Mouse (Mus musculus) urinary bladder, postnatal 36 days (tissue): ENCODE measurements around the gene Morc3.
"Not testable (repeated sequence)": the region's sequence is repeated elsewhere in the genome, so short reads cannot be mapped to it uniquely, and the experiment has no call there.

ENCODE experiments used
- DNase-seq, 2 experiments: peaks; one replicate each; pipeline ENCODE4 v3.0.0; 2022; ENCODE audit warnings: low spot score in 2 of 2, mixed read lengths in 1 of 2

Morc3 gene

DNA sequence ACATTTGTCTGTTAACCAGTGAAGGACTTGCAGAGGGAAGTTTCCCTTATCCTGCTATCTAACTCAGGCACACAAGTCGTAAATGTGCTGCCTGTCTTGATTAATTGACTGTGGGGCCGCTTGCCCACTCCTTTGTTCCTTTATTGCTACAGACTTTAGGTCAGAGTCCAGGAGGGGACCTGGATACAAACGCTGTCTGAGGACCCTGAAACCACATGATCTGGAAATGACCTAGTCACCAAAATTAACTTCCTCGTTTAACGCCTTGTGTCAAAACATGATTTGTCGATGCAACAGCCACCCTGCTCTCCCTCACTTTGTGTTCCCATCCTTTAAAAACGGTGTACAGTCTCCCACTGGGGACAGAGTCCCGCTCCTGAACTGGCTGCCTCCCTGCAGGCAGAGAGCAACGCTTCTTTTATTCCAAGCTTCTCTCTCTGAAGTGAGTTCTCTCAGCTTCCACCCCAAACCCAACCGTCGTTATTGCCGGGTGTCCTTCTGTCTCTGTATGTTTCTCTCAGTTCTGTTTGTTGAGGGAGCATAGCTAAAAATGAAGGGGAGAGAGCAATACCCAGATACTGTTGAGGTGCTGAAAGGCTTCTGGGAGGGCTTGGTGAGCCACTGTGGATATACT is 13.1 kb upstream of the Morc3 start:
- no peak for DNase-seq

DNA sequence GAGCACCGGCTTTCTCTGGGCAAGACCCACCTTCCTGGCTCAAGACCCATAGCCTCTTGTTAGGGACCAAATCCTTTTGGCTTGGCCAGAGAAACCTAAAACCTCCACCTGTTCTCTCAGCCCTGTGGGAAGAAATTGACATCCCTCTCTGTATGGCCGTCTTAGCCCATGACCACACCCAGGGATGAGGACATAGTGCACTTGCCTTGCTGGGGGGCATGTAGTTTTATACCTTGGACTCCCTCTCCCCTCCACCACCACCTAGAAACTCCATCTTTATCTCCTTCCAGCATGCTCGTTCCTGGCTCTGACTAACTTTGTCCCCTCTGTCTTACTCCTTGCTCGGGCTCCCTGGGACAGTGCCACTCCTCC is 12.6 kb upstream of the Morc3 start:
- no peak for DNase-seq

DNA sequence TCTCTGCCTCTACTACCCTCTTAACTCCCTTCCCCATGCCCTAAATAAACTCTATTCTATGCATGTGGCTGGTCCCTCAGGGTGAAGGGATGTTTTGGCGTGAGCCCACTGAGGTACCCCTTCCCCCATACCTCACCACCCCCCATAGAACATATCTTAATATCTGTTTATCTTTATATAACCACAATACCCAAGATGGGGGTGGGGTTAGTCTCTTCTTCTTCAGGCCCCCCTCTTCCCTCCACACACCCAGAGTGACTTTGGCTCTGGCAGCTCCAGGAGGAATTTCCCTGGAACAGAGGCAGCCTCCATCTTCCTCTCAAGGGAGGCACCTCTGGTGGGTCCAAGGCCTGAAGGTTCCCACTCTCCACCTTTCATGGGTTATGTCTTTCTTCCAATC is 11.9 kb upstream of the Morc3 start:
- no peak for DNase-seq

DNA sequence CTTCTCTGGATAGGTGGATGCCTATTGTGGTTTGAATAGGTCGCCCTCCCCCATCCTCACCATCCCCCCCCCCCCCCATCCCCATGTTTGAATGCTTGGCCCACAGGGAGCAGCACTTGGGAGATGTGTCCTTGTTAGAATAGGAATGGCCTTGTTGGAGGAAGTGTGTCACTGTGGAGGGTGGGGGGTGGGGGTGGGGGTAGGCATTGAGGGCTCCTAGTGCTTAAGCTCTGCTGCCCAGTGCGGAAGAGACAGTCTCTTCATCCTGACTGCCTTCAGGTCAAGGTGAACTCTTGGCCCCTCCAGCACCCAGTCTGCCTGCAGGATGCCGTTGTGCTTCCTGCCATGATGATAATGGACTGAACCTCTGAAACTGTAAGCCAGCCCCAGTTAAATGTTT is 10.2 kb upstream of the Morc3 start:
- no peak for DNase-seq

DNA sequence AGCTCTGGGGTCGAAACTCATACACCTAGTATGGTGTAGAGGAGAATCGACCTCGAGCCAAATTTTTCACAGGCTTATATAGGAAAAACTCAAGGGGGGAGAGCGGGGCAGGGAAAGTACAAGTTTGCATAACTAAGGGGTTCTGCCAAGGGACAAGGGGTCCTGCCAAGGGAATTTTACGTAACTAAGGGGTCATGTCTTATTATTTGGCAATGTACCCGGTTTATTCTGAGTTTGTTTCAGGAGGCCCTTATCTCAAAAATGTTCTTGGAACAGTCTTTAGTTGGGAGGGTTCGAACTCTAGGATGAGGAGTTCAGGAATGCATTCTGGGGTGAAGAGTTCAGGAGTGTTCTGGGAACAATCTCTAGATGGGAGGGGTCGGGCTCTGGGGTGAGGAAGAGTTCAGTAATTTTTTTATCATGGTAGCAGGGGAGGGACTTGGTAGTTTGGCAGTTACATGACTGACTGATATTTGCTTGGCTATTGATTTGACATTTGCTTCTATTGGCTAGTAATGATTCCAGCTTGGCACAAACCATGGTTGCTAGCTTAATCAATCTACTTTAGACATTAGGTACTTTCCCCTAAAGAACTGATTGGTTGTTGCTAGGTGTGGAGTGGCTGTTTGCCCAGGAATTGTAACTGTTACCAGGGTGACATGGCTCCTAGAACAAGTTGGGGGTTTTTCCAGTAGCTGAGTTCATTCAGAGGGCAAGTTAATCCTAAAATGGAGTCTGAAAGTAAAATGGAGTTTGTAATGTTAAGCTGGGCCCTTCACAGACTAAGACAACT is 9.3 kb upstream of the Morc3 start:
- not testable (repeated sequence) for DNase-seq

DNA sequence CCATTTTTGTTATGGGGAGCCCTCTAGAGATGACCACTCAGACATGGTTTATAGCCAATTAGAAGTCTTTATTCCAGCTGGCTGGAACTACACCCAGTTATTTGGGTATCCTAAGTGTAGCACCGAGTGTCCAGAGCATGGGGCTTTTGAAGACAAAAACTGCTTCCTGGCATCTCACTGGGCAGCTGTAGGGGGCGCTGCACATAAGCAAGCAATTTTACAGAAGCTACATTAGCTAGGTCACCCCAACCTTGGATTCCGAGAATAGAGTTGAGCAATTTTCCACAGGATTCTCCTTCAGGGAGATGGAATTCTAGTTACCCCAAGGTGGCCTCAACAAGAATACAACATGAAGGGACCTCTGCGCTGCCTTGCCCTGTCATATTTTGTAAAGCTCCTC is 7.1 kb upstream of the Morc3 start:
- no peak for DNase-seq

DNA sequence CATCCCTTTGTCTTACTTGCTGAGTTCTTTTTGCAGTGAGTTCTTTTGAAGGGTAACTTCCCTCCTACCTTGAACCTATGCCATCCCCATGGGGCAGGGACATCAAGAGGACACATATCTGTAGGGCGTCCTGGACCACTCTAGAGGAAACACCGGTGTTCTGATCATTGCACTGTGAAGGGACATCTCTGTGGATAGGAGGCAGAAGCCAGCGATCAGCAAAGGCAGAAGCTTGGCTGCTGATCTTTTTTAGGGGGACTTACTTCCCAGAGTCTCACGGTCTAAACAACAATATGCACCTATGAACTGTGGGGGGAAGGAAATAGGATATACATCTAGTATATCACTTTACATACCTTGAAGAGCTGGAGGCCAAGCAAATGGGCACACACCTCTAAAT is 6.5 kb upstream of the Morc3 start:
- no peak for DNase-seq

DNA sequence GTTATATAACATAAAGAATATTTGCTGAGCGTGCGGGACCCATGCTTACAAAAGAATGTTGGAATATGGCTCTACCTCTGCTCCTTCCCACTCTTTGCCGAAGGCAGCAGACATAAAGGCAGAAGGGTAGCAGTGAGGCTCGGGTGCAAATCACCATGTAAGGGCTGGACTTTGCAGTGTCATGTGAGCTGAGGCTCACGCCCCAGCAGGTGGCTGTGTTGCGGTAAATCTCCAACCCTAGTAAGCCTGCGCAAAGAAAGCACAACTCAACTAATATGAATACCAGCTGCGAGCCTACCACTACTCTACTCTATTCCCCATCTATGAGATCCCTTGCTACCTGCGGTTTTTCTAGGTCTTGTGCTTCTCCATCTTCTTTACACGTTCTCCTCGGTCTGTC is 5.9 kb upstream of the Morc3 start:
- no peak for DNase-seq

DNA sequence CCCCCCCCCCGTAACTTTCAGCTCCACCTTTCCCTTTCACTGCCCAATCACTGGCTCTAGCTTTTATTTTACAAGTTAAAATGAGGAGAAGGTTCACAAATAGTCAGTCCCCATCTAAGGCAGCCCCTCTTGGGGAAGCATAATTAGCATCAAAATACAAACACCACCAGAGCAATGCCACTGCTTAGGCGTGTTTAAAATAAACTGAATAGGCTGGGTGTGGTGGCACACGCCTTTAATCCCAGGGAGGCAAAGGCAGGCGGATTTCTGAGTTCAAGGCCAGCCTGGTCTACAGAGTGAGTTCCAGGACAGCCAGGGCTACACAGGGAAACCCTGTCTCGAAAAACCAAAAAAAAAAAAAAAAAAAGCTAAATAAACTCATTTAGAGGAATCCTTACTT is 5.4 kb upstream of the Morc3 start:
- not testable (repeated sequence) for DNase-seq

DNA sequence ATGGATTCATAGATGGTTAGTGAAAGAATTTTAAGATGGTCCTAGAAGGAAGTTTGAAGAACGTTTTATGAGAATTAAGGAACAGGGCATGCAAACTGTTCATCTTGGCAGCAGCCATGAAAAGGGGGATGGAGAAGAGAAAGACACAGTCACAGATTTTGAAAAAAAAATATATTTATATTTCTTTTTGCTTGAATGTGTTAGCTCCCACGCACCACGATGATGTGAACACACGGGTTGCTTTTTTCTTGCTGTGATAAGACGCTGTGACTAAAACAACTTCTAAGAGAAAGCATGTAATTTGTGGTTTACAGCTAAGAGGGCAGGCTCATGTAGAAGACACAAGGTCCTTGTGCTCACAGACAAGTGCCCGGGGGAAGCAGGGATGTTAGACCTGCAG is 5.0 kb upstream of the Morc3 start:
- no peak for DNase-seq

DNA sequence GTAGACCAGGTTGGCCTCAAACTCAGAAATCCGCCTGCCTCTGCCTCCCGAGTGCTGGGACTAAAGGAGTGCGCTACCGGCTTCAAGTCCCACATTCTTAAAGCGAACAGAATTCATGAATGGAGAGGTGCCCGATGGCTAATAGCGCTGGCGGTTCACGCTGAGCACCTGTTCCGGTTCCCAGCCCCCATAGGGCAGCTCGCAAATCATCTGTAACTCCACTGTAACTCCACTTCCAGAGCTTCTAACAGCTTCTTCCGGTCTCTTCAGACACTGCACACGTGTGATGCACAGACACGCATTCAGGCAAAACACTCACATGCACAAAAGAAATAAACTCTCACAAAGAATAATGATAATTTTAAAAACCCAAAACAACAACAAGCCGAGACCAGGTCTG is 2.4 kb upstream of the Morc3 start:
- DNase-seq = no peak

DNA sequence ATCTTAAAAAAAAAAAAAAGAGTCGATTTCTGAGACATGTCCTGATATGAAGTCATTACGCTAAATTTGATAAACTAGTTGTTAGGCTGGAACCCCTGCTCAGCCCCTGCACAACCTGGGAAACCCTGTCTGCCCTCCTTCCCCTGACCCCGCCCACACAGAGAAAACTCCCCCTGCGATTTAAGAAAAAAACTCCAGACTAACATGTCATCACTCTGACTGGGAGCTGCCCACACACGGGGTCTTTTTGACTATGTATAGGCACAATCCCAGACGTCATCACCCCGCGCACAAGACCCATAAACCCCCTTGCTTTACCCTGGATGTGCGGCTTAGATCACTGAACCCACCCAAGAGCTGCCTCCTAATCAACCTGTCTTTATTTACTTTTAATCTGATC is 1.9 kb upstream of the Morc3 start:
- DNase-seq = no peak

DNA sequence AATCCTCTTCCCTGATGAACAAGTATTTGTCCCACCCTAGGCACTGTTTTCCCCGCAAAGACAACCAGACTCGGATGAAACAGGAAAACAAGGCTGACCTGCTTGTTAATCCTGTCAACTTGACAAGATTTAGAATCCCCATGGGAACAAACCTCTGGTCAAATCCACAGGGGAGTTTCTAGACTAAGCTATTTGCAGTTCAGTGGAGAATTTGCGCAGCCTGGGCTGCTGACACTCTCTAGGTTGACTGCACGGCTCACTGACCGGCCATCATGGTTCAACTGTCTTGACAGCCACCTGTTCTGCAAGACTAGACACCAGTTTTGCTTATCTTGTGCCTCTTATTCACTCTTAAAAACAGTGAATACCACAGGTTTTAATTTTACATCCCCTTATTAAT is 1.0 kb upstream of the Morc3 start:
- DNase-seq = no peak

DNA sequence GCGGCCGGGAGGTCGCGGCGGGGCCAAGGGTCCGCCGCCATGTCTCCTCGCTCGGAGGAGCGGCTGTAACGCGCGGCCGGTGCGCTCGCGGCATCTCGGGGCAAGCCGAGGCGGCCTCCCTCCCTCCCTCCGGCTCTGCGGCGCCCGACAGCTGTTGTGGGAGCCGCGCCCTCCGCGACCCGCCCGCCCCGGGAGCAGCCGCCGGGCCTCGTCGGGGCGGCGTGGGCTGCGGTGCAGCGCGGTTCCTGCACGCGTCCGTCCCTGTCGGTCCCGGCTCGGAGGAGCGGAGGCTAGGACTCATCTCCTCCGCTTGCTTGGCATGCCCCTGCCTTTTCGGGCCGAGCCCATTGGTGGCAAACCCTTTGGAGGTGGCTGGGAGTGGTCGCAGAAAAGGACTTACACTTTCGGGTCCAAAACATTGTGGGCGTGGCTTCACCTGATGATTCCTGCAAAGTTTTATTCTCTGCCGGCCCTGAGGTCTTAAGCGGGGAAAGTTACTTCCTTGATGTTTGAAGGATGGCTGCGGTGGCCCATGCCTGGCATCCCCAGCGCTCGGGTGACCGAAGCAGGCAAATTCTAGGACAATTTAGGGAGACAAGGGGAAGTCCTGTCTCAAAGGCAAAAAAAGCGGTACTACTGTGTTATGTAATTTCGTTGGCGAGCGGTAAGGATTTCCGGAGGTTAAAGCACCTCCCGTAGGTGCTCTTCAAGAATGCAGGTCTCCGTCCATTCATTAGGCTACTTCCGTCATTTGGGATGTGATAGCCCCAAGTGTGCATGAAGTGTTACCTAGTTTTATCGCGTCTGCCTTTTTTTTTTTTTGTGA is 743 bp downstream of the Morc3 start:
- peak; percentile 31 to 48 for DNase-seq

DNA sequence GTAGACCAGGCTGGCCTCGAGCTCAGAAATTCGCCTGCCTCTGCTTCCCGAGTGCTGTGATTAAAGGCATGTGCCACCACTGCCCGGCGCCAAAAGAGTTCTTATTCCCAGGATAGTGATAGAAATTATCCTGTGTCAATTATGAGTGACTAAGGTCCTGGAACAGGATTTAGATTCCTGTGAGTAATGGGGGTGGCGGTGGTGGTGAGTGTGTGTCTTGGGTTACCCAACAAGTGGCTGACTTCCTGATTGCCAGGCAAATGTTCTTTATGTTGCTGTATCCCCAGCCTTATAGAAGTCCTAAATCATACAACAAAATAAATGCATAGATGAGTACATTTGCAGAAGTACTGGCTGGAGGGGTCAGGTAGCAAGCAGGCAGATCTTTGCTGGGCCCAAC is 1.6 kb downstream of the Morc3 start:
- no peak for DNase-seq

DNA sequence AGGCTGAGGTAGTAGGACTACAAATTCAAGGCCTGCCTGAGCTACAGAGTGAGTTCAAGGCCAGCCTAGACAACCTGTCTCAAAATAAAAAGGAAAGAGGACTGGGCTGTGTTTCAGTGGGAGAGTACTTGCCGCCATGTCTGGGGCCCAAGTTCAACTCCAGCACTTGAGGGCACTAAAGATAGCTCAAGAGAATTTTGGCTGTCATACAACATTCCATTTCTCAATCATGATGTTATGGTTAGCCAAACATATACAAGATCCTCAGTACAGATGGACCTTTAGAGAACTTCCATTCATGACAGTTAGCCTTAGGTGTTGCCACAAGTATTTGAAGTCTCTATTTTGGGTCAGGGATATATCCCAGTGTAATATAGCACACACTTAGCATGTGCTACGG is 2.2 kb downstream of the Morc3 start:
- DNase-seq = no peak

DNA sequence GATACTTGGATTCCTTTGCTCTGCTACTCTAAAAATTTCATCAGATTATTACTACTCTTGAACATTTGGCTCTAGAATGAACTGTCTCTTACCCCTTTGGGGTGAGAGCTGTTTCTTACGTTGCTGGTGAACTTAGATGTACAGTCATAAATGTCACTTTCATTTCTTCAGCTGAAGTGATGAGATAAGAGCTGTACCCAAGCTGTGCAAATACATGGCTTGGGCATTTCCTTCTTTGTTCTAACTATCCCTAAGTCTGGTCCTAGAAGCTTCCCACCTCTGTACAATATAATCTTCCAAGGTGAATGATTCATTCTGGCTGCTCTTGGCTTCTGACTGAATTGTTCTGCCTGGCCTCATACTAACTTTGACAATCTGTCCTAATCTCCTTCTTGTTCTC is 7.1 kb downstream of the Morc3 start:
- no peak for DNase-seq

DNA sequence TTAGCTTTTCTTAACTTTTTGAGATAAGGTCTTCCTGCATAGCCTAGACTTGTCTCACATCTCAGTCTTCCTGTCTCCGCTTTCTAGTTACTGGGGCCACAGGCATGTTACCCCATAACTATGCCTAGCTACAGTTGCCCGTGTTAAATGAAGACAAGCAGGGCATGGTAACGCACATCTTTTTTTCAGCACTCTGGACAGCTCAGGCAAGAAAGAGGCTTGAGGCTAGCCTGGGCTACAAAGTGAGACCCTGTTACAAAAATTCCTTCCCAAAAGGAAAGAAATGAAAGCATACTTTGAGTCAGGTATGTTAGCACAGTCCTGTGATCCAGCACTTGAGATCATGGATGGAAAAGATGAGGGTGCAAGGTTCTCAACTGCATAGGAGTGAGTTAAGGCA is 18.6 kb downstream of the Morc3 start:
- no peak for DNase-seq

DNA sequence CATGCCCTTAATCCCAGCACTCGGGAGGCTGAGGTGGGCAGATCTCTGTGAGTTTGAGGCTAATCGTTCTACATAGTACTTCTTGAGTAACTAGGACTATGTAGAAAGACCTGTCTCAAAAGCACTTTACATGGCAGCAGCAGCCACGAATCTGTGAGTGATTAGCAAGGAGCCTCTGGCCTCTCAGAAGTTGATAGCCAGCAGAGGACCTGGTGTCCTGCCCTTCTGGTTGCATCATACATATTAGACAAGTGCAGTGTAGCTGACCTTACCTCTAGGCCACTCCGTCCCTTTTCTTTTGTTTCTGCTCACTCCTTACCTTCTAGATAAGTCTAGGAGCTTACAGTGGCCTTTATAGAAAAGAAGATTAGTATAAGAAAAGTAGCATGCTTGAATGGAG is 28.0 kb downstream of the Morc3 start:
- DNase-seq = no peak

DNA sequence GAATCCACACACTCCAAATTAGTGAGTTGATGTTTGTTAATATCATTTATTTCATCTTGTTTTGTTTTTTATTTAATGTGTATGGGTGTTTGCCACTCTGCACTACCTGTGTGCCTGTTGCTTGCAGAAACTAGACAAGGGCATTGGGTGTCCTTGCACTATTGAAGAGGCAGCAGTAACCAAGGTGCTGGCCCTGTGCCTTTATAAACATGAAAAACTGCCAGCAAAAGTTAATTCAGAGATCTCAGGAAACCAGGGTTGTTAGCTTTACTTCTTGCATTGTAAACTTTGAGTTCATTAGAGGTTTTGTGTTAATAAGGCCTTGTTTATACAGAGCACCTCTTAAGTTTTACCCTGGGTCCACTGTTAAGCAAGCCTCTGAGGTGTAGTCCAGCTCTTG is 28.8 kb downstream of the Morc3 start:
- DNase-seq = no peak

DNA sequence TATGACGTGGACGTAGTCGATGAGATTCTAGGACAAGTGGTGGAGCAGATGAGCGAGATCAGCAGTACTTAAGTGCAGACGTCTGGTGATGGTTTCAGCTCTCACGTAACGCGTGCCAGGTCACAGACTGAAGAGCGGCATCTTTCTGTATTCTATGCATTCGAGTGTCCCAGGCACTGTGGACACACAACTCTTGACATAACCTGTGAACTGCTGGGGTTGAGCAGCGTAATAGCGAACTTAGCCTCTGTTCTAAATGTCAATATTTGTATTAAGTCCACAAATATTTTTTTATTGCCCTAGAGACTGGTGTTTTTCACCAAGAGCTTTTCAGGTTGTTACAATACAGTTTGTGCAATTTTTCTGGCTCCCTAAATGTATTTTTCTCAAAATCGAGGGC is 42.9 kb downstream of the Morc3 start:
- no peak for DNase-seq

DNA sequence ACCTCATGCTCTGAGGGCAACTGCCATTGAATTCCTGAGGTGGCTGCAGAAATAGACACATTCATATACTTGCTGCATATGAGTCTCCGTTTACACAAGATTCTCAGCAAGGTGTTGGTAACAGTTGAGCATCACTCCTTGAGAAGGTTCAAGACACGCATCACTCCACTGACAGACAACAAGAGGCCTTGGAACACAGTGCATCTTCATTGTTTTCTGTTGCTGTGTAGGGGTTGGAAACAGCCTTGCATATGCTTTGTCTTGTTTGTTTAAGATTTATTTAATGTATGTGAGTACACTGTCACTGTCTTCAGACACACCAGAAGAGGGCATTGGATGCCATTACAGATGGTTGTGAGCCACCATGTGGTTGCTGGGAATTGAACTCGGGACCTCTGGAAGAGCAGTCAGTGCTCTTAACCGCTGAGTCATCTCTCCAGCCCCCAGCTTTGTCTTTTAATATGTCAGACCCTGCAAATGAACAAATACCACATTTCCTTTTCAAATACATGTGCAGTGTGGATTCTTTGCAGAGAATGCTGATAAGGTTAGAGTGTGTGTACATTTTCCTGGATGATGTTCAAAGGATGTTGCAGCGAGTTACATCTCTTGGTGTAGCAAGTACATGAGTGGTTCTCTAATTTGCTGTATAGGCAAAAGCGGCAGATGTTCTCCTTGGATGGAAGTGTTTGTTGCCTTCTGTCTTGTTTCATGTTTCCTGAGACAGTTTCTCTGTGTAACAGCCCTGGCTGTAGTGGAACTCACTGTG is 45.9 kb downstream of the Morc3 start:
- DNase-seq = no peak
